Mouse (Mus musculus) midbrain, postnatal 0 days (tissue): ENCODE data around the gene Glb1l3. TPM values are rescaled to one million over a fixed set of nuclear protein-coding genes. Genes with fewer than 3 reads are reported as not detected.
"Not testable (repeated sequence)": the region's sequence is repeated elsewhere in the genome, so short reads cannot be mapped to it uniquely, and the experiment has no call there.

Experiments
- ATAC-seq: fragments of 200-750 bp; cut with Nextera tagmentation; 2 replicates; pipeline ENCODE4 v1.8.0; 2017; ENCODE audit warnings: moderate number of reproducible peaks, mild to moderate bottlenecking, moderate TSS enrichment, moderate library complexity; ENCODE audit not compliant: low FRiP score
- DNase-seq: peaks from one replicate; pipeline ENCODE4 v3.0.0-alpha.2; 2015; ENCODE audit warnings: low spot score
- H3K27ac ChIP-seq: fragments of 300-500 bp; sonication (generic); 2 replicates; pipeline ENCODE4 v1.5.1; 2014; ENCODE audit warnings: low read depth, mild to moderate bottlenecking, low read length, mixed read lengths
- H3K27me3 ChIP-seq: fragments of 300-500 bp; sonication (generic); 2 replicates; pipeline ENCODE4 v1.6.1; 2014; ENCODE audit warnings: low read length, control low read depth, mixed read lengths; ENCODE audit not compliant: insufficient read depth
- H3K36me3 ChIP-seq: fragments of 300-500 bp; sonication (generic); 2 replicates; pipeline ENCODE4 v1.6.1; 2014; ENCODE audit warnings: low read length, control low read depth, mixed read lengths; ENCODE audit not compliant: insufficient read depth
- H3K4me1 ChIP-seq: fragments of 300-500 bp; sonication (generic); 2 replicates; pipeline ENCODE4 v1.6.1; 2014; ENCODE audit warnings: mild to moderate bottlenecking, control low read depth, antibody characterized with exemption, low read length, mixed read lengths; ENCODE audit not compliant: insufficient read depth
- H3K4me2 ChIP-seq: fragments of 300-500 bp; sonication (generic); 2 replicates; pipeline ENCODE4 v1.6.1; 2014; ENCODE audit warnings: low read depth, mild to moderate bottlenecking, low read length, mixed read lengths; ENCODE audit not compliant: poor library complexity, severe bottlenecking
- H3K4me3 ChIP-seq: fragments of 300-500 bp; sonication (generic); 2 replicates; pipeline ENCODE4 v1.5.1; 2014; ENCODE audit warnings: low read depth, mild to moderate bottlenecking, low read length, moderate library complexity
- H3K9ac ChIP-seq: fragments of 300-500 bp; sonication (generic); replicated peaks from 2 replicates; pipeline ENCODE4 v1.6.1; 2014; ENCODE audit warnings: mild to moderate bottlenecking, low read length, moderate library complexity, mixed read lengths; ENCODE audit not compliant: poor library complexity, severe bottlenecking
- H3K9me3 ChIP-seq: fragments of 300-500 bp; sonication (generic); 2 replicates; pipeline ENCODE4 v1.6.1; 2016; ENCODE audit warnings: low read length, control low read depth
- CTCF ChIP-seq: IDR thresholded peaks from 2 replicates; pipeline ENCODE4 v1.5.1; 2016; ENCODE audit warnings: antibody characterized with exemption, mild to moderate bottlenecking
- WGBS: fragments of 180-500 bp; shearing (Covaris S2); extraction: QIAGEN DNeasy Blood & Tissue Kit; methylation state at CpG from one replicate; pipeline ENCODE4 v1.1.7; 2014; 5-methylcytosine and 5-hydroxymethylcytosine counted together
- polyA plus RNA-seq: library from polyadenylated mRNA; unstranded; fragments of >200 nt; fragmentation: Nextera tagmentation; extraction: Ambion mirVana; gene quantifications from 2 replicates; pipeline ENCODE4 v1.2.1, GENCODE M21; 2015
- total RNA-seq: library from RNA; depleted of rRNA; stranded (reverse); fragments of >200 nt; gene quantifications from 2 replicates; pipeline ENCODE4 v1.2.3, GENCODE M21; 2014; rRNA removed

Gene Glb1l3
- total RNA-seq (not detected in 2 replicates), polyA plus RNA-seq (not detected in 2 replicates)

GRCm38 (mm10) chr9:26860751-26861150 lies at the start of gene Glb1l3:
Gene Glb1l3 (minus strand): TSS chr9:26860890.
- ATAC-seq (no peak), DNase-seq (no peak)
- Histone ChIP-seq H3K4me2 (no peak within 1 kb of the TSS), H3K9me3 (no peaks in the 10 kb centered on the region), H3K27me3 (no peaks in the 10 kb centered on the region), H3K4me1 (no peaks in the 10 kb centered on the region), H3K27ac (no peak within 1 kb of the TSS), H3K36me3 (no peaks in the 10 kb centered on the region), H3K4me3 (no peak within 1 kb of the TSS), H3K9ac (no peak within 1 kb of the TSS)
- 85% methylated on average over 5 of the region's 5 CpGs for WGBS
- TF ChIP-seq CTCF, result no peak

- not testable (repeated sequence) for H3K9ac ChIP-seq, DNase-seq, H3K9me3 ChIP-seq, H3K4me1 ChIP-seq, H3K4me3 ChIP-seq, ATAC-seq, H3K36me3 ChIP-seq, H3K27me3 ChIP-seq, H3K4me2 ChIP-seq, H3K27ac ChIP-seq
- 76% methylated on average over 7 of the region's 7 CpGs for WGBS
Observed at GRCm38 (mm10) chr9:26869856-26870255, 9.2 kb upstream of the Glb1l3 start.

- H3K4me1 ChIP-seq, result no peaks in the 10 kb centered on the region
- 86% methylated on average over 3 of the region's 3 CpGs for WGBS
- H3K9ac ChIP-seq, result no peak overlapping the region
- no peak overlapping the region for H3K4me3 ChIP-seq
- TF ChIP-seq CTCF, result no peak
- H3K4me2 ChIP-seq, result no peak overlapping the region
- ATAC-seq (no peak), DNase-seq (no peak)
- H3K36me3 ChIP-seq, result no peaks in the 10 kb centered on the region
- no peak overlapping the region for H3K27ac ChIP-seq
- H3K27me3 ChIP-seq, result no peaks in the 10 kb centered on the region
- H3K9me3 ChIP-seq, result no peaks in the 10 kb centered on the region
Observed at GRCm38 (mm10) chr9:26831089-26831488, 29.6 kb downstream of the Glb1l3 start.

GRCm38 (mm10) chr9:26819942-26820341 lies 40.7 kb downstream of the Glb1l3 start:
- H3K9me3 ChIP-seq, result no peaks in the 10 kb centered on the region
- H3K4me1 ChIP-seq, result no peaks in the 10 kb centered on the region
- H3K4me2 ChIP-seq, result no peak overlapping the region
- ATAC-seq (no peak), DNase-seq (no peak)
- no peak overlapping the region for H3K9ac ChIP-seq
- TF ChIP-seq CTCF, result no peak
- no peaks in the 10 kb centered on the region for H3K27me3 ChIP-seq
- WGBS, result 73% methylated on average over 1 of the region's 1 CpGs
- no peaks in the 10 kb centered on the region for H3K36me3 ChIP-seq
- no peak overlapping the region for H3K4me3 ChIP-seq
- no peak overlapping the region for H3K27ac ChIP-seq

- Histone ChIP-seq H3K4me3 (no peak overlapping the region), H3K27me3 (no peaks in the 10 kb centered on the region), H3K4me2 (no peak overlapping the region), H3K9me3 (no peaks in the 10 kb centered on the region), H3K4me1 (no peaks in the 10 kb centered on the region), H3K9ac (no peak overlapping the region), H3K27ac (no peak overlapping the region), H3K36me3 (no peaks in the 10 kb centered on the region)
- ATAC-seq (no peak), DNase-seq (no peak)
- 87% methylated on average over 2 of the region's 2 CpGs for WGBS
- TF ChIP-seq CTCF, result no peak
Observed at GRCm38 (mm10) chr9:26808735-26809134, 52.0 kb downstream of the Glb1l3 start.

- Histone ChIP-seq H3K4me3 (peak within 1 kb of the TSS; percentile 44), H3K36me3 (no peaks in the 10 kb centered on the region), H3K27me3 (no peaks in the 10 kb centered on the region), H3K4me2 (peak within 1 kb of the TSS; percentile 64), H3K9me3 (no peaks in the 10 kb centered on the region), H3K4me1 (no peaks in the 10 kb centered on the region), H3K9ac (peak within 1 kb of the TSS; percentile 50; the same call in 1 of the 2 replicates), H3K27ac (no peak within 1 kb of the TSS)
- ATAC-seq (peak; percentile 100), DNase-seq (peak; percentile 96)
- under 1% methylated on average over 33 of the region's 33 CpGs for WGBS
- TF ChIP-seq CTCF, result peak; percentile 54
Observed at GRCm38 (mm10) chr9:26805935-26806666, 54.6 kb downstream of the Glb1l3 start, which contains the start of gene Glb1l2. Gene Glb1l2 (minus strand): TSS chr9:26806468.
